Mouse (Mus musculus) myocyte (in vitro differentiated cells): ENCODE results near the gene Atp11c.

Experiments used
- CEBPB ChIP-seq: IDR thresholded peaks from 2 replicates; pipeline ENCODE4 v1.6.1; 2011; ENCODE audit warnings: mild to moderate bottlenecking, moderate library complexity; ENCODE audit not compliant: poor library complexity, insufficient read depth, severe bottlenecking
- E2F4 ChIP-seq: IDR thresholded peaks from one replicate; pipeline ENCODE4 v1.6.1; 2011; ENCODE audit warnings: mild to moderate bottlenecking, control low read depth, moderate library complexity; ENCODE audit not compliant: insufficient read depth
- POLR2A ChIP-seq: IDR thresholded peaks from one replicate; pipeline ENCODE4 v1.6.1; 2011; ENCODE audit warnings: low read depth, mild to moderate bottlenecking, control low read depth, moderate library complexity; ENCODE audit not compliant: insufficient read length
- POLR2AphosphoS2 ChIP-seq: IDR thresholded peaks from one replicate; pipeline ENCODE4 v1.6.1; 2011; ENCODE audit warnings: low read depth, control low read depth; ENCODE audit not compliant: insufficient read length
- REST ChIP-seq: IDR thresholded peaks from one replicate; pipeline ENCODE4 v1.6.1; 2011; ENCODE audit warnings: mild to moderate bottlenecking, control low read depth, moderate library complexity; ENCODE audit not compliant: insufficient read depth, insufficient read length
- USF1 ChIP-seq: IDR thresholded peaks from one replicate; pipeline ENCODE4 v1.6.1; 2011; ENCODE audit warnings: low read depth, mild to moderate bottlenecking, control low read depth, moderate library complexity

- TF ChIP-seq POLR2A (no peak), USF1 (no peak), POLR2AphosphoS2 (no peak), E2F4 (no peak), REST (no peak), CEBPB (no peak)
Measured at GRCm38 (mm10) chrX:60503995-60504394, 88.5 kb downstream of the Atp11c start.
